ENCODE assay signal across 27 mouse cellular contexts in the genomic region with DNA sequence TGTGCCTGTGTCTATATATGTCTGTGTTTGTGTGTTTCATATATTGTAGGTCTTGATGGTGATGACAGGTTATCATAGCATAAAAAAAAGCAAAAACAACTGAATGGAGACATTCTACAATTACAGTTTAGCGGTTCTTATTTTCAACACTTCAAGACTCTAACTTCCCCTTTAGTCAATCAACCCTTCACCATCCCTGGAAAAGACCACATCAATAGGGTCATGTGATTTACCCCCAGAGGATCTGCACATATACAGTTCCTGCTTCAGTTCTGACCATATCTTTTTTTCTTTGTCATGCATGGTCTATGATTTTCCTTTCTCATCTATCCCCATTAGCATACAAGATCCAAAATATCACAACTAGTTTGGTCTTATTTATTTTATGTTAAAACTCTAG.
A peak's percentile ranks its signal among the peaks of the same experiment; 100 is the strongest.
DNase-seq lines count a peak whose midpoint lies in the region; ATAC-seq lines count a peak whose summit lies in the region.
"Had no signal": no experiment of that assay in that cellular context is flagged by ENCODE, and none has a peak within 500 bp of the region (broad histone marks: within the 10 kb centered on the region; RNA-seq: fewer than 3 reads in every experiment).

No protein-coding gene starts in this region.

- ATAC-seq in common myeloid progenitor, adult 5-6 weeks (replicated peaks; ENCODE audit: low read depth, poor library complexity, severe bottlenecking) = peak; percentile 99
- peak; percentile 98 for ATAC-seq in hematopoietic stem cell, adult 5-6 weeks (replicated peaks in 1 of 2; ENCODE audit: insufficient read depth in 1 of 2, low FRiP score in 2 of 2, low TSS enrichment in 1 of 2, low read depth in 1 of 2, poor library complexity in 2 of 2, severe bottlenecking in 2 of 2)
- no peak for ATAC-seq in kidney, embryonic 14.5 days (ENCODE audit: low FRiP score, low TSS enrichment)
- no peak for ATAC-seq in liver, embryonic 12.5 days
- ATAC-seq: activated CD4-positive, CD25-positive, alpha-beta regulatory T cell, adult 4 months; CD4-positive, CD25-positive, alpha-beta regulatory T cell, adult 4 months; forebrain, embryonic 14.5 days; forebrain, embryonic 16.5 days; Patski had no signal

- H3K9ac ChIP-seq in kidney, embryonic 14.5 days (ENCODE audit: low read depth, low read length) = no peak overlapping the region
- no peak overlapping the region for H3K9ac ChIP-seq in liver, embryonic 12.5 days
- H3K9ac ChIP-seq: embryonic facial prominence, embryonic 13.5 days; embryonic facial prominence, embryonic 15.5 days; forebrain, embryonic 12.5 days had no signal

- H3K27me3 ChIP-seq in splenic B cell, adult 2 months (ENCODE audit: control insufficient read depth, insufficient read depth, low read length, poor library complexity, severe bottlenecking) = no peaks in the 10 kb centered on the region
- H3K27me3 ChIP-seq in kidney, embryonic 14.5 days (ENCODE audit: control insufficient read depth, insufficient read depth, low read length) = no peaks in the 10 kb centered on the region
- H3K27me3 ChIP-seq in liver, embryonic 12.5 days (replicated peaks) = no peaks in the 10 kb centered on the region
- H3K27me3 ChIP-seq: CH12.LX; embryonic facial prominence, embryonic 13.5 days; embryonic facial prominence, embryonic 15.5 days; forebrain, embryonic 12.5 days; Patski had no signal

- no peaks in the 10 kb centered on the region for H3K9me3 ChIP-seq in kidney, embryonic 14.5 days (ENCODE audit: control insufficient read depth, low read length)
- no peaks in the 10 kb centered on the region for H3K9me3 ChIP-seq in liver, embryonic 12.5 days (replicated peaks)
- H3K9me3 ChIP-seq: embryonic facial prominence, embryonic 13.5 days; embryonic facial prominence, embryonic 15.5 days; forebrain, embryonic 10.5 days; forebrain, embryonic 12.5 days; G1E had no signal

- H3K4me1 ChIP-seq in kidney, embryonic 14.5 days (ENCODE audit: control insufficient read depth, insufficient read depth, low read length) = no peaks in the 10 kb centered on the region
- H3K4me1 ChIP-seq in liver, embryonic 12.5 days = no peaks in the 10 kb centered on the region
- H3K4me1 ChIP-seq: embryonic facial prominence, embryonic 13.5 days; embryonic facial prominence, embryonic 15.5 days; forebrain, embryonic 10.5 days; forebrain, embryonic 12.5 days had no signal

- DNase-seq in splenic B cell, adult 2 months (ENCODE audit: low read depth, low spot score) = peak; percentile 43
- DNase-seq: adrenal gland, adult 8-10 months; adrenal gland, postnatal 14 days; adrenal gland, postnatal 36 days; B cell, adult 2 months; cerebellum, adult 11-12 months; cerebellum, adult 2 months; cerebellum, adult 9-10 months; cerebellum, postnatal 10 days; cerebellum, postnatal 25 days; embryo, embryonic 11 days had no signal

- H3K36me3 ChIP-seq in splenic B cell, adult 2 months (ENCODE audit: control insufficient read depth, insufficient read depth, low read length, poor library complexity, severe bottlenecking) = no peaks in the 10 kb centered on the region
- H3K36me3 ChIP-seq in kidney, embryonic 14.5 days (ENCODE audit: control insufficient read depth, insufficient read depth, low read length) = no peaks in the 10 kb centered on the region
- no peaks in the 10 kb centered on the region for H3K36me3 ChIP-seq in liver, embryonic 12.5 days
- H3K36me3 ChIP-seq: embryonic facial prominence, embryonic 13.5 days; embryonic facial prominence, embryonic 15.5 days; forebrain, embryonic 10.5 days; forebrain, embryonic 12.5 days; G1E had no signal

- no peak overlapping the region for H3K27ac ChIP-seq in kidney, embryonic 14.5 days (ENCODE audit: low read depth, low read length)
- no peak overlapping the region for H3K27ac ChIP-seq in liver, embryonic 12.5 days
- H3K27ac ChIP-seq: embryonic facial prominence, embryonic 13.5 days; embryonic facial prominence, embryonic 15.5 days; forebrain, embryonic 10.5 days; forebrain, embryonic 12.5 days had no signal

- WGBS in kidney, embryonic 14.5 days = 83% methylated on average over 1 of the region's 1 CpGs
- 43% methylated on average over 1 of the region's 1 CpGs for WGBS in liver, embryonic 12.5 days (ENCODE audit: insufficient replicate concordance)

- no peak overlapping the region for H3K4me2 ChIP-seq in kidney, embryonic 14.5 days (replicated peaks; ENCODE audit: low read depth, low read length)
- H3K4me2 ChIP-seq in liver, embryonic 12.5 days = no peak overlapping the region
- H3K4me2 ChIP-seq: embryonic facial prominence, embryonic 13.5 days; embryonic facial prominence, embryonic 15.5 days; forebrain, embryonic 12.5 days had no signal

- no peak overlapping the region for H3K4me3 ChIP-seq in kidney, embryonic 14.5 days (ENCODE audit: low read length)
- H3K4me3 ChIP-seq in liver, embryonic 12.5 days = no peak overlapping the region
- H3K4me3 ChIP-seq: embryonic facial prominence, embryonic 13.5 days; embryonic facial prominence, embryonic 15.5 days; erythroblast, embryonic 14.5 days; forebrain, embryonic 10.5 days; forebrain, embryonic 12.5 days had no signal

Comparison
In these comparisons a context has a peak if more than half of its experiments do, and no peak if none do; other contexts are left out.
1. ATAC-seq: peak in common myeloid progenitor, adult 5-6 weeks (single experiment) and hematopoietic stem cell, adult 5-6 weeks (2 of 2); none in kidney, embryonic 14.5 days (single experiment) and liver, embryonic 12.5 days (single experiment).